Mouse (Mus musculus) pancreas, adult 10 weeks (tissue): ENCODE data around the gene Rcbtb2. TPM values are rescaled to one million over a fixed set of nuclear protein-coding genes. Genes with fewer than 3 reads are reported as not detected.

Source experiments
- polyA plus RNA-seq: library from polyadenylated mRNA; stranded (reverse); fragments of 350-450 nt; fragmentation: Illumina TruSeq; extraction: RNeasy Lipid Tissue Mini Kit (QIAGEN cat#74804); gene quantifications from one replicate; pipeline ENCODE4 v1.2.3, GENCODE M21; 2015; ENCODE audit warnings: low read depth, low replicate concordance; ENCODE audit not compliant: insufficient read depth

Rcbtb2 gene
- 6.0 TPM for polyA plus RNA-seq

DNA sequence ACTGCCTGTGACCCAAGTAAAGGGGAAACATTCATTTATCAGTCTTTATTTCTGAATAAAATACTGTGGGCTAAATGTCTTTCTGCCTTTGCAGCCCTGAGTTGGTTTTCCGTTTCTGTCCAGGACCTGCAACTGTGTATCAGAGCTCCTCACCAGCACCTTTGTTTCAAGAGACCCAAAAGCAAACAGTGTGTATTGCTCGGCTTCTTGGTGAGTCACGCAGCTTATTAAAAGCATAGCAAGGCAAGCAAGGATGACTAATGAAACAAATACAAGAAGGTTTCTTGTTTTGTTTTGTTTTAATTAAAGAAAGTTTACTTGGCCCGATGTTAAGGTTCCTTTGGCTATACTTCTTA, at the start of gene Rcbtb2:
TSS of gene Rcbtb2 (plus strand) at position 115 of the 356 bp plus-strand sequence.

DNA sequence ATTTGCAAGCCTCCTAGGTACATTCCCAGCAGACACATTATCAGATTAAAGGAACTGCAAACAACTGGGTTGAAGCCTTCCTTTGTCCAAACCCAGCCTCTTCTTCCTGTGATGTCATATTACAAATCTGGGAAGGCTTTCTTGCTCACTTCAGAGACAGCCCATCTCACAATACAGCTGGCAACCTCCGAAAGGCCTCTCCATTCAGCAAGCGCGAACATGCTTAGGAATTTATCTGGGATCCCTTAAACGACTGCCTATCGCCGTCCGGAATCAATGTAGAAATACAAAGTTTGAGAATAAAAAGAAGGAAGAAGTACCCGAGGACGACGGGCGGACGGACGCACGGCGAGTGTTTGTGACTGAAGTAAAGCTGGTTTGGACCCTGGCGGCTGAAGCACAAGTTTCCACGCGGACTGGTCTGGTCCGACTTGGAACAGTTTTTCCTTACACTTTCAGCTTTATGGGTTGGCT, 115.0 kb downstream of the Rcbtb2 start, which contains the start of gene Lpar6:
TSS of gene Lpar6 (plus strand) at position 48 of the 474 bp plus-strand sequence.

Other genes starting within 250 kb of the Rcbtb2 start
- 1.1 TPM for gene Cysltr2, start 73.9 kb upstream of the Rcbtb2 start, polyA plus RNA-seq
- gene Lpar6, start 114.9 kb downstream of the Rcbtb2 start, polyA plus RNA-seq = 2.9 TPM
- gene Rb1, start 202.8 kb downstream of the Rcbtb2 start, polyA plus RNA-seq = 5.8 TPM